Mouse (Mus musculus) cerebellum, adult 9-11 months (tissue): ENCODE results near the gene Stard13.

Source experiments
- DNase-seq: peaks from one replicate; pipeline ENCODE4 v3.0.0; 2022

Gene Stard13

DNA sequence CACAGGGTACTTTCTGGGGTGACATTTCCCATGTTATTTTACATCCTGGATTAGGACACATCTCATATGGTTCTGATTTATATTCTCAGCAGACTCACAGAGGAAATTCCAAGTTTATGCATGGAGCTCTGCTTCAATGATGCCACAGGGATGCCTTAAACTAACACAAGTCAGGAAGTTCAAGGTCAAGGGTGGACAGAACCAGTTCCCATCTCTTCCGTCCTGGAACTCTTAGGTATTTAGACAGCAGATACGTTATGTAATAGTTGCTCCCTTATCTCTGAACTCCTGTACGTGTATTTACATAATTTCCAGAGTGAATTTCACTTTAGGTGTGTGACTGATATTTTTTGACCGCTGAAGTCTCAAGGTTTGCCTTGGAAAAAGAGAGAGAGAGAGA, 130.4 kb downstream of the Stard13 start:
- no peak for DNase-seq

DNA sequence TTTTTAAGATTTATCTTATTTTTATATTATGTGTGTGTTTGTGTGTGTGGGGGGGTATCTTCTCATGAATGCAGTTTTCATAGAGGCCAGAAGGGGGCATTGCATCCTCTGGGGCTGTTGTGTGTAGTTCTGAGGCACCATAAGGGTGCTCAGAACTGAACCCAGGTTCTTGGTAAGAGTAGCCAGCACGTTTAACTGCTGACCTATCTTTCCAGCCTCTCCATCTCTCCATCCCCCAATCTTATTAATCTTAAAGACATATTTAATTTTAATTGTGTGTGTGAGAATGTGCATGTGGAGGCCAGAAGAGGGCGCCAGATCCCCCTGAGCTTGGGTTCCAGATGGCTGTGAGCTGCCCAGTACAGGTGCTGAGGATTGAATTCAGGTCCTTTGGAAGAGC, 131.4 kb downstream of the Stard13 start:
- DNase-seq: no peak

- DNase-seq: no peak
Observed at GRCm38 (mm10) chr5:151096012-151096411, 137.6 kb downstream of the Stard13 start.

DNA sequence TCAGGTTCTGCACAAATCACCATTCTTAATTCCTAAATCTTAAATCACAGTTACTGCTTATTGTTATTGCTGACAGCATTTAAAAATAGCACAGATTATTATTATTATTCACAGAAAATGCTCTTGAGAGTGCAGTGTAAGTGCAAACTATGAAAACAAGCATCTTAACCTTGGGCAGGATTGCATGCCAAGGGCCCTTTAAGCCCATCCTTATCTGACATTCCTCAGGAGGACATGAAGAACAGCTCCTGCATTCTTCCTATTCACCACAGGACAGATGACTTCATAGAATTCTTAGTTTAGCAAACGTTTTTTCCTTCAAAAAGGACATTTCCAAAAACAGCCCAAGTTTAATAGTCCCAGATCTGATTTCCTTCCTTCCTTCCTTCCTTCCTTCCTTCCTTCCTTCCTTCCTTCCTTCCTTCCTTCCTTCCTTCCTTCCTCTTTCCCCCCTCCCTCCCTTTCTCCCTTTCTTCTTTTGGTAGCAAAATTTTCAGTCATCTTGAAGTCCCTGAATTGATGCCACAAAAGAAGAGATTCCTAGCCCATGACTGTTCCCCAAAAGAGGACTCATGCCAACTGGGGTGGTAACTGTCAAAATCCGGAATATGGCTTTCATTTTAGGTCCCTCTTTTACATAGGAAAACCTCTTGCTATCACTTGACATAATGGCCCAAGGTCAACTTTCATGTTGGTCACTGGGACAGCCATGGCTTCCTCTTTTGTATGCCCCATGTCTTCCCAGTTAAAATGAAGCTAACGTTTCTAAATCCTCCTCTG, 140.6 kb downstream of the Stard13 start:
- no peak for DNase-seq

GRCm38 (mm10) chr5:151090996-151091395, 142.6 kb downstream of the Stard13 start:
- DNase-seq: no peak

DNA sequence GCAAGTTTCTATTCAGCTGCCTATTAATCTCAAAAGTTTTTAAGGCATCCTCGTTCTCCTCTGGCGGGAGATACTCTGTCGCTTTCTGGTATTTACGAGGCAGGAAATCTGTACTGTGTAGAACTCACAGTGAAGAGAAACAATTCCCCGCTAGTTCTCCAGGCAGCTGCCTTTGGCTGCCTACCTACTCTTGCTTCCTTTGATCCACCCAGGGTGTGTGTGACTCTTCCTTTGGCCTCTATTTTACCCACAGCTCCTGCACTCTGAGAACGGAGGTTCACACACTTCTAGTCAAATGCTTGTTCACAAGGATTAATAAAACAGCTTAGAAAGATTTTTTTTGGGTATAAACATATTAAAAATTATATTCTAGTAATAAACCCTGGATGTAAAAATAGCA, 144.4 kb downstream of the Stard13 start:
- no peak for DNase-seq

- DNase-seq: no peak
Observed at GRCm38 (mm10) chr5:151086425-151087202, 147.0 kb downstream of the Stard13 start.

DNA sequence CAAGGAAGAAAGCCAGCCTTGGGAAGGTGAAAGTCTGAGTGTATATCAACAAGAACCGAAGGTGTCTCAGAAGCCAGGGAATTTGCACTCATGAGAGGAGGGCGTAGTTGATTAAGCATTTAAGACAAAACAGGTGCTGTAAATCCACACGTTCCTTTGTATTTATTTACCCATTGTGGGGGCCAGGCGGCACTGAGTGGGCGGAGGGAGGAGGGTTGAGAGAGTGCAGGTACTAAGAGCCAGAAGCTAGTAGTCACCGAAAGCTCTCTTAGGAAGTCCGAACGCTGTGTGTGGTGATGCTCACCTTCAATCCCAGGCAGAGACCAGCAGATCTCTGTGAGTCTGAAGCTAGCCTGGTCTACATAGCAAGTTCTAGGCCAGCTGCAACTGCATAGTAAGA, 147.9 kb downstream of the Stard13 start:
- DNase-seq: no peak

- DNase-seq: no peak
Observed at GRCm38 (mm10) chr5:151080276-151080675, 153.4 kb downstream of the Stard13 start.

DNA sequence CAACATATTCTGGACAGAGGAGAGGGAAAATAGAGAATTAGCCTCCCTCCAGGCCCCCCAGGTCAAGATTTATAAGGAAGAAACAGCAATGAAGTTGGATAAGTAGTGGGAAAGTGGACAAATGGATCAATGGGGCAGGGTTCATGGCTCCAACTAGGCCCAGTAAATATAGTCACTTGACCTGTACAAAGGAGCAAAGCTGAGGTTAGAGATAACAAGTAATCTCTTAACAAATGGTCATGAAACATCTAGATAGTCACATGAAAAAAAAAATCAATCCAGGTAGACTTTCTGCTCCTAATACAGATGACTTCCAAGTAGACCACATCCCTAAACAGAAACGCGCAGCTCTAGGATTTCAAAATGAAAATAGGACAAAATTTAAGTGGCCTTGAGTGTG, 155.7 kb downstream of the Stard13 start:
- no peak for DNase-seq

DNA sequence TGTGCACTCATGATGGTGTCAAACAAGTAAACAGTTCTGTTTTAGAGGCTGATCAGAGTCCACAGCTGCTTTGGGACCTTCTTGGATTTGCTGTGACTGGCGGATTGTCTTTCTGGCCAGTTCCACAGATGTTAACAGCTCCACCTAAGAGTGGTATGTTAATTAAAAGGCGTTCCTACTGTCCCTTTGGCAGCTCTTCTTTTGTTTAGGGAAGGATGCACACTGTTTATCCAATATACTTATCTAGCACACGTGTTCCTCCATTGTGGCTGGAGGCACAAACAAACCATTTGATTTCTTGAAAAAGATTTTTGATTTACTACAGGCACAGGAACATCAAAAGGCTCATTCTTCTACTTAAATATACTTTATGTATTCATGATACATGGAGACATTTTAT, 156.7 kb downstream of the Stard13 start:
- DNase-seq: no peak

- DNase-seq: no peak
Observed at GRCm38 (mm10) chr5:151074282-151074681, 159.4 kb downstream of the Stard13 start.

GRCm38 (mm10) chr5:151071430-151071829, 162.2 kb downstream of the Stard13 start:
- DNase-seq: no peak

DNA sequence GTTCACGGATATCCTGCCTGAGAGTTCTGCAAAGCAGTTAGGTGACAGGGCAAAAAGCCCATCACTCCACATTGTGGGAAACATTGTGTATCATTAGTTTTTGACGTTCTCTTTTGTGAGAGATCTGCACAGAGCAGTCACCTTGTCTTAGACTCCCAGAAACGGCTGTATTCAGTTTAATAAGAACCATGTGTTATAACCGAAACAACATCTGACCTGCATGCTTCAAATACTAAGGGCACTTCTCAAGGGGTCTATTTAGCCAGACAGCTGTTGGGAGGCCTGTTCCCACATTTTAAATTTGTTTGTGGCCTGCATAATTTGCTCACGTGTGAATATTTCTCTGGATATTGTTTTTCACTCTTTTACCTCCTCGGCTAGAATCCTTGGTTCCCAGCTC, 162.7 kb downstream of the Stard13 start:
- DNase-seq: no peak

DNA sequence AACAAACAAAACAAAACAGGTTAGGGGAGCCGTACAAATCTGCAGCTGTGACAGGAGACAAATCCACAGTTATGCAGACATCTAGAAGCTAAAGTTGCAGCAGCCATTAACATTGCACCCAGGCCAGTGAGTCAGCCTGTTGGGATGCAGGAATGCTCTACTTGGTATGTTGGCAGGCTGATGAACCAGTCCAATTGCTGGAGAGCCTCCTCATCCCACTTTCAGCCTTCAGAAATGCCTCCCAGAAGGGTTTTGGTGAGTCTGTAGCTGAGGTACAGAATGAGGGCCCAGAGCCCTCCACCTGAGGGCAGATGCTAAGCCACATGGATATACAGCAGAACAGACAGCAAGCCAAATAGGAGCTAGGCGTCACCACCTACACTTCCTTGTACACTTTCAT, 164.1 kb downstream of the Stard13 start:
- no peak for DNase-seq

DNA sequence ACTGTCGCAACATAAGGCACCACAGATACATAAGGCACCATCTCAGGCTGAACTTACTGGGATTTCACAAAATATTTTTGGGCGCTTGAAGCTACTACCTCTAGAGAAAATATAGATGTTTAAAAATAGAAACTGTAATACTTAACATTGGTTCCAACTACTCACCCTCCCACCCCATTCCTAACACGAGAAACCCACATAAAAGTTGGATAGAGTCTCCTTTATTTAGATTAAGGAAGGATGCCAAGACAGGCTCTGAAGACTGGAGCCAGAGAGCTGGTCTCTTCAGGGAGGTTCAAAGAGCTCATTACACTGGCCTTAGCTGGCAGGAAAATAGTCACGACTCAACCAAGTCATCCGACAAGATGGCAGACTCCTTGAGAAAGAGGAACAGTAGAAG, 167.6 kb downstream of the Stard13 start:
- DNase-seq: no peak

DNA sequence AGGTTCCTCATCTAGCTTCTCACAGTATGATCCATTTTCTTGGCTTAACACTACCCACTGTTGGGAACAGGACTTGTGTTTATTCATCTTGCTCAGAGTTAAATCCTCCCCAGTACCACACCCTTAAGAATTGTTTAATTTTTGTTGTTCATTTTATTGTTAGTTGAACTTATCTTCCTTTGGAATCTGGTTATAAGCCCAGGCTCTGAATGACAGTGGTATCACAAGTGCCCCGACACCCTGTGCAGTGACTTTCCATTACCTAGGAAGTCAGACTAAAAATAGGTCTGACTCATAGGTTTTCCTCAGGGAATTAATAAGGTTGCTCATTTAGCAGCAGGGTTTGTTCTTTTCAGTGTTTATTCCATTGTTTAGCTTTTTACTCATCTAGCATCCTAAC, 168.4 kb downstream of the Stard13 start:
- no peak for DNase-seq

DNA sequence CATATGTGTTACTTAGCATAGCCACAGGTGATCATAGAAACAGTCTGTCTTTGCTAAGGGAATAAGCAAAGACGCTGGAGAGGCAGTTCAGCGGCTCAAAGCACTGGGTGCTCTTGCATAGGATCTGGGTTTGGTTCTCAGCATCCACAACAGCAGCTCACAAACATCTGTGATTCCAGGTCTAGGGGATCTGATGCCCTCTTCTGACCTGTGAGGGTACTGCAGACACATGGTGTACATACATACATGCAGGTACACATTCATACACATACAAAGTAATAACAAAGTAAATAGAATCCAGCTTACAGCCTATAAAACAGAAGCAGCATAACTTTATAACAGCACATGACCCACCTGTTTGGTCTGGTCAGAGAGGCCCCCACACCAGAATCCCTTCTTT, 171.7 kb downstream of the Stard13 start:
- DNase-seq: no peak

DNA sequence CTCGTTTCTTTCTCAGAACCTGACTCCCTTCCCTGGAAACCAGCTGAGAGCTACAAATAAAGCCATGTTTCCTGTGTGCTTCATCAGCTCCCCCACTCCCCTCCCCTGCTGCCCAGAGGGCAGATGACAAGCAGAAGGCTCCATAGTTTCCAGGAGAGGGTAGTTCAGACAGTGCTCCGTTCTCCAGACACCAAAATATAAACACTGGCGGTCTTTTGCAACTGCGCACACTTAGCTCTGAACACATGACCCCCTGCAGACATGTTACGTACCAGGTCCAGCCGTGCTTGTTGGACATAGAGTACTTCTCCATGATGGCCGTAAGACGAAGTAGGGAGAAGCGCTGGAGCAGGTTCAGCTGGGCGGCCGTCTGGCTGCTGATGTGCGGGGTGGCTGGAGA, 173.2 kb downstream of the Stard13 start:
- no peak for DNase-seq

GRCm38 (mm10) chr5:151059772-151060171, 173.9 kb downstream of the Stard13 start:
- no peak for DNase-seq

GRCm38 (mm10) chr5:151059352-151059751, 174.3 kb downstream of the Stard13 start:
- DNase-seq: no peak

DNA sequence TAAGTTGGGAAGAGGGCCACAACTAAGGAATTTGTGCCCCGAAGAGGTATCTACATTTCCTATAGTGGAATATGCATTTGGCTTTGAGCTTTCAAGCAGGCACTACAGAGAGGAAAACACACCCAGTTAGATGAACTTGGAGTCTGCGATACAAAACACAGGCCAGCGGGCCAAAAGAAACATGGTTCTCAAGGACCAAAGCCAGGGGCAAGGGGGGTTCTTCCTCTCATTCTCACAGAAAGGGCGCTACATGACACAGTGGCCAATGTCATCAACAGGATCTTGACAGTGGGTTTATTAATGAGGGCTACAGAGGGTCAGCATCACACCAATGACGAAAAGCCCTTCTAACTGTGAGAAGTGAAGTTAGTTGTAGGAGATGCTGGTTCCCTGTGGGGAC, 175.9 kb downstream of the Stard13 start:
- DNase-seq: no peak

DNA sequence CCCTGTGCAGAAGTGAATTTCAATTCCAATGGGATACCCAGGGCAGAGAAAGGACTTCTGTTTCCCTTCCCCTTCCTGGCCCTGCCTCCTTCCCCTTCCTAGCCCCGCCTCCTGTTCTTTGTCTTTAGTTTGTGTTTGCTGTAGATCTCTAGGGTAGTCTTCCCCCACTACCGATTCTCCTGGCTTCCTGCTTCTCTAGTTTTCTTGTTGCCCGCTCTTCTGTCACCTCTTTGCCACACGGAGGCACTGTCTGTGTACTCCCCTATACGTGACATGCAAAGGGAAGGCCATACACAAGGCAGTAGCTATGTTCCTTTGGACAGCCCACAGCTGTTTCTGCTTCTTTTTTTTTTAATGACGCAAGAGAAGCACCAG, 176.7 kb downstream of the Stard13 start:
- DNase-seq: no peak

GRCm38 (mm10) chr5:151056255-151056919, 177.2 kb downstream of the Stard13 start:
- DNase-seq: no peak
